Mouse (Mus musculus) E14TG2a.4 (cell line): Measurements from ENCODE around the gene Odf3l2.

Source experiments
- CTCF ChIP-seq: conservative IDR thresholded peaks from 2 replicates; pipeline ENCODE4 v1.5.1; 2014; ENCODE audit warnings: low read length
- POU5F1 ChIP-seq: IDR thresholded peaks from 2 replicates; pipeline ENCODE4 v1.6.1; 2014; ENCODE audit warnings: low read length, borderline replicate concordance

DNA sequence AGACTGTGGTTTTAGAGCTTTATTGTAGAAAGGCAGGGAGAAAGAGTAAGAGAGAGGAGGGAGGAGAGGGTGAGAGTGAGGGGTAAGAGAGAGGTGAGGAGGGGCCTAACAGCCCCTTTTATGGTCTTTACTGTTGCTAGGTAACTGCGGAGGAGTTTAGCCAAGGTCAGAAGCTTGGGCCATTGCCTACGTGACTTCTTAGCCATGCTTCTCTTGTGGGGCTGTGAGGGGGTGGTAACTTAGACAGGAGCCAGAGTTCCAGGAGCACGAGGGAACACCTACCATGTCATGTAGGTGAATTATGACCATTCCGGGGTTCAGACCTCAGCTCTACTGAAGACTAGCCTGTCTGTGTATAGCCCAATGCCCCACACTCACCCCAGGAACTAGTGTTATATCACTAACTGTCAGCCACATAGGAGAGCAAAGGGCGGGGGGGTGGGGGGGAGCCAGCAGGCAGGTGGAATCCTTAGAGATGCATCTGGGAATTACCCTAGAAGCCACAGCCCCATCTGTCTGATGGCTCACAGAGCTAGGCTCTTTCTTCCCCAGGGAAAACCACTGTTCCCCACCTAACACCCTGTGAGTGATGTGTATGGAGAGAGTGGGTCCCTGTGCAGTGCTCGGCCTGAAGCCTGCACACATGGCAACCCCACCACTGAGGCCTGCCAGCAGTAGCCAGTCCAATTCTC lies 26.0 kb upstream of the Odf3l2 start:
- no peak for TF ChIP-seq CTCF
- no peak for TF ChIP-seq POU5F1
